Mouse (Mus musculus): ENCODE measurements around the gene Mia3.

DNA sequence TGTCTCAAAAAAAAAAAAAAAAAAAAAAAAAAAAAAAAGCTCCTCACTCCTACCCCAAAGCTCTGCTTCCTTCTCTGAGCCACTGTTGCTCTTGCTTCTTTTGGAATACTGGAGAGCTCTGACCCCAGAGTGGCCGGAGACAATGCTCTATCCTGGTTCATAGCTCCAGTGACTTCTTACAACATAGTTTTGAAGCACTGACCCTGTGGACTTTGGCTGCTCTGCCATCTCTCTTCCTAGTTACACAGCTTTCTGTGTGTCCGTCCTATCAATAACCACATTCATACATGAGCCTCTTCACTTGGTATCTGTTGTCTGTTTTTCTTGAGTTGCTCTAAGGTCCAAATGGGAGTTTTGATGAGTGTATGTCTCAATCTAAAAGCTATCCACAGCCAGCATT lies 57.3 kb downstream of the Mia3 start:
- TF ChIP-seq MYC (IDR thresholded peaks at IDR 0.05; ENCODE audit: low read depth, low read length) (no peak), MAZ (IDR thresholded peaks at IDR 0.05; ENCODE audit: low read depth, low read length) (no peak), CTCF (conservative IDR thresholded peaks at IDR 0.05 in 1 of 2, IDR thresholded peaks at IDR 0.05 in 1 of 2; ENCODE audit: low read depth in 2 of 2, low read length in 2 of 2) (no peak), JUND (conservative IDR thresholded peaks at IDR 0.05; ENCODE audit: low read depth, low read length) (no peak), TCF12 (IDR thresholded peaks at IDR 0.05; ENCODE audit: low read depth, low read length) (no peak), MEF2A (IDR thresholded peaks at IDR 0.05; ENCODE audit: borderline replicate concordance, low read depth, low read length) (no peak), NELFE (IDR thresholded peaks at IDR 0.05; ENCODE audit: low read depth, low read length) (no peak)

All from CH12.LX (cell line).